Mouse (Mus musculus): ENCODE results near the gene Naaladl2. TPM values are rescaled to one million over a fixed set of nuclear protein-coding genes. Genes with fewer than 3 reads are reported as not detected.

Naaladl2 gene
- polyA plus RNA-seq, 1 experiment: not detected

- no peak overlapping the region for H3K4me3 ChIP-seq (ENCODE audit: low read depth, low read length)
- peak overlapping the region; percentile 43 for H3K27ac ChIP-seq (ENCODE audit: insufficient read depth, low read length)
- no peaks in the 10 kb centered on the region for H3K27me3 ChIP-seq (ENCODE audit: control insufficient read depth, insufficient read depth, low read length, poor library complexity, severe bottlenecking)
- H3K36me3 ChIP-seq (ENCODE audit: control insufficient read depth, insufficient read depth, low read length, poor library complexity, severe bottlenecking): no peaks in the 10 kb centered on the region
- H3K9ac ChIP-seq (ENCODE audit: low read depth, poor library complexity, severe bottlenecking): no peak overlapping the region
- no peaks in the 10 kb centered on the region for H3K4me1 ChIP-seq (ENCODE audit: control insufficient read depth, insufficient read depth, low read length)
- TF ChIP-seq EP300 (IDR thresholded peaks at IDR 0.05; ENCODE audit: insufficient read depth, low read depth, low read length) (peak; percentile 89; the same call in 1 of the 2 replicates), CTCF (IDR thresholded peaks at IDR 0.05; ENCODE audit: low read depth, low read length) (no peak)
- H3K9me3 ChIP-seq (replicated peaks; ENCODE audit: control insufficient read depth, insufficient read depth, low read length, poor library complexity, severe bottlenecking): peaks cover 9% of the 10 kb centered on the region
These were observed 1064.3 kb downstream of the Naaladl2 start for GRCm38 (mm10) chr3:24079761-24080160.

- no peaks in the 10 kb centered on the region for H3K27me3 ChIP-seq (ENCODE audit: control insufficient read depth, insufficient read depth, low read length, poor library complexity, severe bottlenecking)
- H3K4me1 ChIP-seq (ENCODE audit: control insufficient read depth, insufficient read depth, low read length): no peaks in the 10 kb centered on the region
- TF ChIP-seq CTCF (IDR thresholded peaks at IDR 0.05; ENCODE audit: low read depth, low read length): no peak
- no peak for TF ChIP-seq POLR2A (IDR thresholded peaks at IDR 0.05; ENCODE audit: insufficient read depth, low read length)
- TF ChIP-seq EP300 (IDR thresholded peaks at IDR 0.05; ENCODE audit: insufficient read depth, low read depth, low read length): no peak
- no peak overlapping the region for H3K27ac ChIP-seq (ENCODE audit: insufficient read depth, low read length)
- H3K4me3 ChIP-seq (ENCODE audit: low read depth, low read length): no peak overlapping the region
- no peaks in the 10 kb centered on the region for H3K36me3 ChIP-seq (ENCODE audit: control insufficient read depth, insufficient read depth, low read length, poor library complexity, severe bottlenecking)
- no peaks in the 10 kb centered on the region for H3K9me3 ChIP-seq (replicated peaks; ENCODE audit: control insufficient read depth, insufficient read depth, low read length, poor library complexity, severe bottlenecking)
- H3K9ac ChIP-seq (ENCODE audit: low read depth, poor library complexity, severe bottlenecking): no peak overlapping the region
These were observed 1072.8 kb downstream of the Naaladl2 start for GRCm38 (mm10) chr3:24071169-24071797.

GRCm38 (mm10) chr3:24070424-24071168 is 1073.5 kb downstream of the Naaladl2 start:
- Histone ChIP-seq H3K9me3 (replicated peaks; ENCODE audit: control insufficient read depth, insufficient read depth, low read length, poor library complexity, severe bottlenecking) (no peaks in the 10 kb centered on the region), H3K27ac (ENCODE audit: insufficient read depth, low read length) (no peak overlapping the region), H3K27me3 (ENCODE audit: control insufficient read depth, insufficient read depth, low read length, poor library complexity, severe bottlenecking) (no peaks in the 10 kb centered on the region), H3K9ac (ENCODE audit: low read depth, poor library complexity, severe bottlenecking) (no peak overlapping the region), H3K4me1 (ENCODE audit: control insufficient read depth, insufficient read depth, low read length) (no peaks in the 10 kb centered on the region), H3K36me3 (ENCODE audit: control insufficient read depth, insufficient read depth, low read length, poor library complexity, severe bottlenecking) (no peaks in the 10 kb centered on the region), H3K4me3 (ENCODE audit: low read depth, low read length) (no peak overlapping the region)
- TF ChIP-seq EP300 (IDR thresholded peaks at IDR 0.05; ENCODE audit: insufficient read depth, low read depth, low read length): no peak
- no peak for TF ChIP-seq POLR2A (IDR thresholded peaks at IDR 0.05; ENCODE audit: insufficient read depth, low read length)
- no peak for TF ChIP-seq CTCF (IDR thresholded peaks at IDR 0.05; ENCODE audit: low read depth, low read length)

- Histone ChIP-seq H3K9ac (ENCODE audit: low read depth, poor library complexity, severe bottlenecking) (no peak overlapping the region), H3K36me3 (ENCODE audit: control insufficient read depth, insufficient read depth, low read length, poor library complexity, severe bottlenecking) (no peaks in the 10 kb centered on the region), H3K27me3 (ENCODE audit: control insufficient read depth, insufficient read depth, low read length, poor library complexity, severe bottlenecking) (no peaks in the 10 kb centered on the region), H3K9me3 (replicated peaks; ENCODE audit: control insufficient read depth, insufficient read depth, low read length, poor library complexity, severe bottlenecking) (no peaks in the 10 kb centered on the region), H3K4me3 (ENCODE audit: low read depth, low read length) (no peak overlapping the region), H3K27ac (ENCODE audit: insufficient read depth, low read length) (no peak overlapping the region), H3K4me1 (ENCODE audit: control insufficient read depth, insufficient read depth, low read length) (no peaks in the 10 kb centered on the region)
- TF ChIP-seq POLR2A (IDR thresholded peaks at IDR 0.05; ENCODE audit: insufficient read depth, low read length) (no peak), CTCF (IDR thresholded peaks at IDR 0.05; ENCODE audit: low read depth, low read length) (no peak), EP300 (IDR thresholded peaks at IDR 0.05; ENCODE audit: insufficient read depth, low read depth, low read length) (no peak)
These were observed 1095.8 kb downstream of the Naaladl2 start for GRCm38 (mm10) chr3:24048217-24048616.

- H3K4me1 ChIP-seq (ENCODE audit: control insufficient read depth, insufficient read depth, low read length): no peaks in the 10 kb centered on the region
- no peak overlapping the region for H3K4me3 ChIP-seq (ENCODE audit: low read depth, low read length)
- no peaks in the 10 kb centered on the region for H3K27me3 ChIP-seq (ENCODE audit: control insufficient read depth, insufficient read depth, low read length, poor library complexity, severe bottlenecking)
- H3K9ac ChIP-seq (ENCODE audit: low read depth, poor library complexity, severe bottlenecking): no peak overlapping the region
- TF ChIP-seq POLR2A (IDR thresholded peaks at IDR 0.05; ENCODE audit: insufficient read depth, low read length) (no peak), EP300 (IDR thresholded peaks at IDR 0.05; ENCODE audit: insufficient read depth, low read depth, low read length) (no peak), CTCF (IDR thresholded peaks at IDR 0.05; ENCODE audit: low read depth, low read length) (no peak)
- H3K9me3 ChIP-seq (replicated peaks; ENCODE audit: control insufficient read depth, insufficient read depth, low read length, poor library complexity, severe bottlenecking): no peaks in the 10 kb centered on the region; the same call in 1 of the 2 replicates
- H3K27ac ChIP-seq (ENCODE audit: insufficient read depth, low read length): no peak overlapping the region
- H3K36me3 ChIP-seq (ENCODE audit: control insufficient read depth, insufficient read depth, low read length, poor library complexity, severe bottlenecking): no peaks in the 10 kb centered on the region
These were observed 1142.3 kb downstream of the Naaladl2 start for GRCm38 (mm10) chr3:24001741-24002140.

- Histone ChIP-seq H3K9ac (ENCODE audit: low read depth, poor library complexity, severe bottlenecking) (no peak overlapping the region), H3K27ac (ENCODE audit: insufficient read depth, low read length) (no peak overlapping the region), H3K4me1 (ENCODE audit: control insufficient read depth, insufficient read depth, low read length) (no peaks in the 10 kb centered on the region), H3K36me3 (ENCODE audit: control insufficient read depth, insufficient read depth, low read length, poor library complexity, severe bottlenecking) (no peaks in the 10 kb centered on the region), H3K4me3 (ENCODE audit: low read depth, low read length) (no peak overlapping the region), H3K9me3 (replicated peaks; ENCODE audit: control insufficient read depth, insufficient read depth, low read length, poor library complexity, severe bottlenecking) (no peaks in the 10 kb centered on the region), H3K27me3 (ENCODE audit: control insufficient read depth, insufficient read depth, low read length, poor library complexity, severe bottlenecking) (no peaks in the 10 kb centered on the region; the same call in 1 of the 2 replicates)
- no peak for TF ChIP-seq CTCF (IDR thresholded peaks at IDR 0.05; ENCODE audit: low read depth, low read length)
- no peak for TF ChIP-seq EP300 (IDR thresholded peaks at IDR 0.05; ENCODE audit: insufficient read depth, low read depth, low read length)
- TF ChIP-seq POLR2A (IDR thresholded peaks at IDR 0.05; ENCODE audit: insufficient read depth, low read length): no peak
These were observed 1170.3 kb downstream of the Naaladl2 start for GRCm38 (mm10) chr3:23973727-23974126.
